Mouse (Mus musculus): ENCODE results near the gene Sirt2. TPM values are rescaled to one million over a fixed set of nuclear protein-coding genes. Genes with fewer than 3 reads are reported as not detected.

The Sirt2 gene
- polyA plus RNA-seq, 1 experiment: 17.6 TPM

DNA sequence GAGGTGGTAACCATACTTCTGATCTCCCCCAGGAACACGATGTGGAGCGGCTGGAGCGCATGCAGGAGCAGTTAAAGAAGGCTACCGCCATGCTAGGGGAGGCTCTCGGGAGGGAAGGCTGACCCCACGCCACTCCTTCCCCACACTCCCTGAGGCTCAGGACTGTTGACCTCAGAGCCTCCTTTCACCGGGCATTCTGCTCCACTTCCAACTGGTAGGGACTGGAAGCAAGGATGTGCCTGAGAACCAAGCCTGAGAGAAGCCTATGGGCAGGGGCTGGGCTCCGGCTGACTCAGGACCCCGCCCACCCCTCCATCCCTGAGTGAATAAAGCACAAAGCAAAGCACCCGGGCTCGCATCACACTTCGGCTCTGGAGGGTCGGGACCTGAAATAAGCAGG lies 7.9 kb upstream of the Sirt2 start:
- Histone ChIP-seq H3K4me1 (ENCODE audit: control insufficient read depth) (no peaks in the 10 kb centered on the region), H3K4me3 (replicated peaks) (no peak overlapping the region), H3K27me3 (ENCODE audit: control insufficient read depth) (peaks cover 23% of the 10 kb centered on the region), H3K36me3 (ENCODE audit: control insufficient read depth) (peaks cover 55% of the 10 kb centered on the region), H3K9me3 (ENCODE audit: control insufficient read depth, low read length) (no peaks in the 10 kb centered on the region)
- TF ChIP-seq TAL1 (IDR thresholded peaks at IDR 0.05; ENCODE audit: low read length) (no peak), GATA1 (IDR thresholded peaks at IDR 0.05; ENCODE audit: low read length) (no peak)

DNA sequence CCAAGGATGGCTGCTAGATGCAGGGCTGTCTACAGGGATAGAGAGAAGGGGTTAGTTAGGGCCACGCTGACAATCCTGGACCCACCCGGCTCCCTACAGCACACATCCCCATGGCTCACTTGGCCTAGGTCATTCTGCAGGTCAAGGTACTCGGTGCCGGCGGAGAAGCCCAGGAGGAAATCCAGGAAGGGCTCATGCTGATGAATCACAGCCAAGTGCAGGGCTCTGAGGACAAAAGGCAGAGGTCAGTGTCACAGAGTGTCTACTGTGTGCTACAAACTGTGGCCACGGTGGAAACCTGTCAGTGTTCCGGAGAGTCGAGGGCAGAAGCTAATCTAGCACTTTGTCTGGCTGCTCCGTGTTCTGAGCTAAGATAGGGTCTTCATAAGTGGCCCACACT lies 4.6 kb upstream of the Sirt2 start:
- Histone ChIP-seq H3K27me3 (ENCODE audit: control insufficient read depth) (peaks cover 5% of the 10 kb centered on the region), H3K36me3 (ENCODE audit: control insufficient read depth) (peaks cover 52% of the 10 kb centered on the region), H3K4me1 (ENCODE audit: control insufficient read depth) (peaks cover 19% of the 10 kb centered on the region), H3K9me3 (ENCODE audit: control insufficient read depth, low read length) (no peaks in the 10 kb centered on the region), H3K4me3 (replicated peaks) (no peak overlapping the region)
- TF ChIP-seq TAL1 (IDR thresholded peaks at IDR 0.05; ENCODE audit: low read length) (no peak), GATA1 (IDR thresholded peaks at IDR 0.05; ENCODE audit: low read length) (no peak)

DNA sequence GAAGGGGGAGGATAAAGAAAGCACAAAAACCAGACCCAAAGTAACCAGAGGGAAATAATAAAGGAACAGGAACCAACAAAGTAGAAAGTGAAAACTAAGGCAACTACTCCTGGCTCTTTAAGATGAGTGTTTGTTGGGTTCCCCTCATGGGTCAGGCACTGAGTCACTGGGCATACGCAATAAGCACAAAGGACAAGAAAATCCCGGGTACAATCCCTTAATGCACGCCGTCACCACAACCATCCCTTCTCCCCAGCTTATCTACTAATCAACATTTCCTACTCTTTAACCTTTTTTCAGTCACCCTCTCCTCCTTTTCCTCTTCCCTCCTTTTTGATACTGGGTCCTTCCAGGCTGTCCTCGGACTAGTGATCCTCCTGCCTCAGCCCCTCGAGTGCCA lies 1.3 kb upstream of the Sirt2 start:
- H3K9me3 ChIP-seq (ENCODE audit: control insufficient read depth, low read length): no peaks in the 10 kb centered on the region
- H3K4me1 ChIP-seq (ENCODE audit: control insufficient read depth): peaks cover 51% of the 10 kb centered on the region
- H3K36me3 ChIP-seq (ENCODE audit: control insufficient read depth): peaks cover 28% of the 10 kb centered on the region
- no peaks in the 10 kb centered on the region for H3K27me3 ChIP-seq (ENCODE audit: control insufficient read depth)
- peak overlapping the region; percentile 81 for H3K4me3 ChIP-seq (replicated peaks)
- TF ChIP-seq GATA1 (IDR thresholded peaks at IDR 0.05; ENCODE audit: low read length) (no peak), TAL1 (IDR thresholded peaks at IDR 0.05; ENCODE audit: low read length) (no peak)

DNA sequence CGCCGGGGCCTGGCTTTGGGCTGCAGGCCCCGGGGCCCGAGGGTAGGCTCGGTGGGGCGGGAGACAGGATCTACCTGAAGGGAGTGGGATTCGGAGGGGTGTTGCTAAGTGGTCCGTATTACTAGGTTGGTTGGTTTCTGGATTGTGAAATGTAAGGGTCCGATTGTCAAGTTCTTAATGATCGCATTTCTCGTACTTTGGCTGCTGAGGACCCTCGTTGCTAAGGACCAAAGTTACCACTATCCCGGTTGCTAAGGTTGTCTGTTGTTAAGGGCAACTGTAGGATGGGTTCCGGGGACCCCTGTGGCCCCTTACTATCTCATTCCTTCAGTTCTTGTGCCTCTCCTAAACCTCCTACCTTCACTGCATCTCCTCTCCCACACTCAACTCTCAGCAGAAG lies 375 bp downstream of the Sirt2 start:
- no peaks in the 10 kb centered on the region for H3K27me3 ChIP-seq (ENCODE audit: control insufficient read depth)
- H3K9me3 ChIP-seq (ENCODE audit: control insufficient read depth, low read length): no peaks in the 10 kb centered on the region
- H3K4me1 ChIP-seq (ENCODE audit: control insufficient read depth): peaks cover 68% of the 10 kb centered on the region
- TF ChIP-seq GATA1 (IDR thresholded peaks at IDR 0.05; ENCODE audit: low read length) (no peak), TAL1 (IDR thresholded peaks at IDR 0.05; ENCODE audit: low read length) (no peak)
- H3K4me3 ChIP-seq (replicated peaks): peak overlapping the region; percentile 81
- peaks cover 15% of the 10 kb centered on the region for H3K36me3 ChIP-seq (ENCODE audit: control insufficient read depth)

DNA sequence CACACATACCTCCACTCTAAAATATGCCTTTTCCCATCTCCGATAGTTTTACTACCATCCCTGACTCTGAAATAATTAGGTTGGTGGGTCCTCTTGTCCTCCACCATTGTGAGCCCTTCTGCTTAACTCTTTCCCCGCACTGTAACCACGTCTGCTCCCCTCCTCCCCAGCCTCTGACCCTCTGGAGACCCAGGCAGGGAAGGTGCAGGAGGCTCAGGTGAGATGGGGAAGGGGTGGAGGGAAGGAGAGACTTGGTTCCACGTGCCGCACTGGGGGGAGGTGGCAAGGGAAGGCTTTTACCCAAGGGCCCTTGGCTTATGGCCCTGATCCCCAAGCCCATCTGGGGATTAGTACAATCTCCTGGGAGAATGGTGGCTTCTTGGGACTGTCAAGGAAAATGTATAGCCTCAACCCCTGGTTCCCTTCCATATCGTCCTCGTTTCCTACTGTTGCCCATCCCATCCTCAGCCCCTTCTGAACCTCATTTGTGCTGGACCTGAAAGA lies 979 bp downstream of the Sirt2 start, which contains the start of gene Nfkbib:
Gene Nfkbib (minus strand): TSS at position 51 of the 504 bp plus-strand sequence.
- Histone ChIP-seq H3K4me3 (replicated peaks) (peak within 1 kb of the TSS; percentile 81), H3K27me3 (ENCODE audit: control insufficient read depth) (no peaks in the 10 kb centered on the region), H3K36me3 (ENCODE audit: control insufficient read depth) (peaks cover 12% of the 10 kb centered on the region), H3K4me1 (ENCODE audit: control insufficient read depth) (peaks cover 68% of the 10 kb centered on the region), H3K9me3 (ENCODE audit: control insufficient read depth, low read length) (no peaks in the 10 kb centered on the region)
- TF ChIP-seq TAL1 (IDR thresholded peaks at IDR 0.05; ENCODE audit: low read length) (no peak), GATA1 (IDR thresholded peaks at IDR 0.05; ENCODE audit: low read length) (no peak)

DNA sequence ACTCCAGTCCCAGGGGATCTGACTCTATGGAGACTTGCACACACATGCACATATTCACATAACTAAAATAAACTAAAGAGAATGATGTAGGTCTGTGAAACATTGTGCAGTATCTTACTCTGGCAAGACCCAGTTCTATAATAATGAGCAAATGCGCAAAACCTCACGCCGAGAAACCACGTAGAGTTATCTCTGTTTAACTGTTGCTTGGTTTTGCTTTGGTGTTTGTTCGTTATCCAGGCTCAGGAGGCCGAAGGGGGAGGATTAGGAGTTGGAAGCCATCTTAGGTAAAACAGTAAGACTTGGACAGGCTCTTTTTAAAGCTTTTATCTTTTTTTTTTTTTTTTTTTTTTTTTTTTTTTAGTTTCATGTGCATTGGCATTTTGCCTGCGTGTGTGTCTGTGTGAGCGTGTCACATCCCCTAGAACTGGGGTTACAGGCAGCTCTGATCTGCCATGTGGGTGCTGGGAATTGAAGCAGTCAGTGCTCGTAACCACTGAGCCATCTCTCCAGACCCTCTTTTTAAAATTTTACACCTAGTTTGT lies 3.0 kb downstream of the Sirt2 start:
- H3K27me3 ChIP-seq (ENCODE audit: control insufficient read depth): no peaks in the 10 kb centered on the region
- H3K4me3 ChIP-seq (replicated peaks): no peak overlapping the region
- peaks cover 68% of the 10 kb centered on the region for H3K4me1 ChIP-seq (ENCODE audit: control insufficient read depth)
- TF ChIP-seq TAL1 (IDR thresholded peaks at IDR 0.05; ENCODE audit: low read length) (no peak), GATA1 (IDR thresholded peaks at IDR 0.05; ENCODE audit: low read length) (no peak)
- H3K9me3 ChIP-seq (ENCODE audit: control insufficient read depth, low read length): no peaks in the 10 kb centered on the region
- H3K36me3 ChIP-seq (ENCODE audit: control insufficient read depth): peaks cover 14% of the 10 kb centered on the region

DNA sequence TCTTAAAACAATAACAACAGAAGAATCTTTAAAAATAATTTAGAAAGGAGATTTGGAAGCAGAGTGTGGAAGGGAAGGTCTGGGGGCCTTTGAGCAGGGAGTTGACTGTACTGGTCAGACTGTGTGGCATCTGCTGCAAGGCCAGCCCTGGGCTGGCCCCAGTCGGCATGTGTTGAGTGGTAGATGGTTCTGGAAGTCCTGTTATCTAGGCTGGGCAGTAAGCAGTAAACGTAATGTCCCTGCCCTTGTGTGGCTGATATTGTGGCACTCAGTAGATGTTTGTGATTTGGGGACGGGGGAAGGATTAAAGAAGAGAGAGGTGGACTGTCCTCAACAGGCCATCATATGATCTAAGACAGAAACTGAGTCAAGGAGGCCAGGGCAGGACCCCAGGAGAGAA lies 3.8 kb downstream of the Sirt2 start:
- Histone ChIP-seq H3K27me3 (ENCODE audit: control insufficient read depth) (no peaks in the 10 kb centered on the region), H3K4me3 (replicated peaks) (no peak overlapping the region), H3K4me1 (ENCODE audit: control insufficient read depth) (peaks cover 59% of the 10 kb centered on the region), H3K36me3 (ENCODE audit: control insufficient read depth) (peaks cover 16% of the 10 kb centered on the region), H3K9me3 (ENCODE audit: control insufficient read depth, low read length) (no peaks in the 10 kb centered on the region)
- peak; percentile 36; the same call in 1 of the 3 replicates for TF ChIP-seq TAL1 (IDR thresholded peaks at IDR 0.05; ENCODE audit: low read length)
- no peak for TF ChIP-seq GATA1 (IDR thresholded peaks at IDR 0.05; ENCODE audit: low read length)

DNA sequence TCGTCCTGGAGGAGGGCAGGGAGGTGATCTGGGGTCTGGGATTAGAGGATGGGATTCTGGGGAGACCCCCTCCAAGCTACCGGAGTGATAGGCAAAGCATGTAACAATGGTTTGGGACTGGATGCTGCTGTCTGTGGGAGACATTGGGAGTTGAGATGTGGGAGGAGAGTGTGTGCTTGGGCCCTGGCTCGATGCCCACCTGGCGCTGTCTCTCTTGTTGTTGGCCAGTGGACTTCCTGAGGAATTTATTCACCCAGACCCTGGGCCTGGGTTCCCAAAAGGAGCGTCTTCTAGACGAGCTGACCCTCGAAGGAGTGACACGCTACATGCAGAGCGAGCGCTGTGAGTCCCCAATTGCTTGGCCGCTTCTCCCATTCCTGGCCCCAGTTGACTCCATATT lies 5.3 kb downstream of the Sirt2 start:
- Histone ChIP-seq H3K4me3 (replicated peaks) (no peak overlapping the region), H3K36me3 (ENCODE audit: control insufficient read depth) (peaks cover 19% of the 10 kb centered on the region), H3K27me3 (ENCODE audit: control insufficient read depth) (no peaks in the 10 kb centered on the region), H3K9me3 (ENCODE audit: control insufficient read depth, low read length) (no peaks in the 10 kb centered on the region), H3K4me1 (ENCODE audit: control insufficient read depth) (peaks cover 49% of the 10 kb centered on the region)
- TF ChIP-seq TAL1 (IDR thresholded peaks at IDR 0.05; ENCODE audit: low read length) (no peak), GATA1 (IDR thresholded peaks at IDR 0.05; ENCODE audit: low read length) (no peak)

DNA sequence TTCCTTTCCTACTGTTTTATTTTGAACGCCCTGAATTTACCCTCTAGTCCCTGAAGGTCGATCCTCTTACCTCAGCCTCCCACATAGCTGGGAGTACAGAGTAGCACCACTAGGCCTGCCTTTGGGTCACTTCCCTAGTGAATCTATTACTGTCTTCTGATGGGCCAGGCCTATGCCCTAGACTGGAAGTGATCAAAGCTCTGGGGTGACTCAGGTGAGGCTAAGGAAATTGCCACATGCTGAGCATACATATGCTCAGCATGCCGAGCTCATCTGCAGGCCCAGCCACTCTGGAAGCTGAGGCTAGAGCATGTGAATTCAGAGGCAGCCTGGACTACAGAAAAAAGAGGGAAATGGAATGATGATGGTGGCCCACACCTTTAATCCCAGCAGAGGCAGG lies 6.6 kb downstream of the Sirt2 start:
- no peak overlapping the region for H3K4me3 ChIP-seq (replicated peaks)
- peaks cover 23% of the 10 kb centered on the region for H3K36me3 ChIP-seq (ENCODE audit: control insufficient read depth)
- H3K9me3 ChIP-seq (ENCODE audit: control insufficient read depth, low read length): no peaks in the 10 kb centered on the region
- H3K4me1 ChIP-seq (ENCODE audit: control insufficient read depth): peaks cover 36% of the 10 kb centered on the region
- TF ChIP-seq TAL1 (IDR thresholded peaks at IDR 0.05; ENCODE audit: low read length): no peak
- no peak for TF ChIP-seq GATA1 (IDR thresholded peaks at IDR 0.05; ENCODE audit: low read length)
- H3K27me3 ChIP-seq (ENCODE audit: control insufficient read depth): no peaks in the 10 kb centered on the region

DNA sequence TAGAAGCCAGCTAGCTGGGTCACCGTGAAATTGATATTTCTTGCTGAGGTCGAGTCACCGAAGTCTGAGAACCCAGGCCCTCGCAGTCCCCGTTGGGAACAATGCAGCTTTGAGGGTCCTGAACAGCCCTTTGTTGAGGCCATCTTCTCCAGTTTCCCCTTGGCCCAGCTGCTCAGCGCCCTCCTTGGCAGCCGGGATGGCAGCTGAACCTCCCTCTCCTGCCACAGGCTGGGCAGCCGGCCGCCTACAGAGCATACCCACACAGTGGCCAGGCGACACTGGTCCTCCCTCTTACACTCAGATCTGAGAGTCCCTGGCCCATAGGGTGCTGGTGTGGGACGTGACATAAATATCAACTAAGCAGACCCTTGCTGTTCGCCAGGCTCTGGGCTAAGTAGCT lies 7.6 kb downstream of the Sirt2 start:
- Histone ChIP-seq H3K36me3 (ENCODE audit: control insufficient read depth) (peaks cover 28% of the 10 kb centered on the region), H3K9me3 (ENCODE audit: control insufficient read depth, low read length) (no peaks in the 10 kb centered on the region), H3K27me3 (ENCODE audit: control insufficient read depth) (no peaks in the 10 kb centered on the region), H3K4me1 (ENCODE audit: control insufficient read depth) (peaks cover 29% of the 10 kb centered on the region), H3K4me3 (replicated peaks) (no peak overlapping the region)
- no peak for TF ChIP-seq TAL1 (IDR thresholded peaks at IDR 0.05; ENCODE audit: low read length)
- no peak for TF ChIP-seq GATA1 (IDR thresholded peaks at IDR 0.05; ENCODE audit: low read length)

Data from erythroblast, embryonic 14.5 days (primary cell).